Comparison of ENCODE assay signal across 8 mouse cellular contexts in the genomic region with DNA sequence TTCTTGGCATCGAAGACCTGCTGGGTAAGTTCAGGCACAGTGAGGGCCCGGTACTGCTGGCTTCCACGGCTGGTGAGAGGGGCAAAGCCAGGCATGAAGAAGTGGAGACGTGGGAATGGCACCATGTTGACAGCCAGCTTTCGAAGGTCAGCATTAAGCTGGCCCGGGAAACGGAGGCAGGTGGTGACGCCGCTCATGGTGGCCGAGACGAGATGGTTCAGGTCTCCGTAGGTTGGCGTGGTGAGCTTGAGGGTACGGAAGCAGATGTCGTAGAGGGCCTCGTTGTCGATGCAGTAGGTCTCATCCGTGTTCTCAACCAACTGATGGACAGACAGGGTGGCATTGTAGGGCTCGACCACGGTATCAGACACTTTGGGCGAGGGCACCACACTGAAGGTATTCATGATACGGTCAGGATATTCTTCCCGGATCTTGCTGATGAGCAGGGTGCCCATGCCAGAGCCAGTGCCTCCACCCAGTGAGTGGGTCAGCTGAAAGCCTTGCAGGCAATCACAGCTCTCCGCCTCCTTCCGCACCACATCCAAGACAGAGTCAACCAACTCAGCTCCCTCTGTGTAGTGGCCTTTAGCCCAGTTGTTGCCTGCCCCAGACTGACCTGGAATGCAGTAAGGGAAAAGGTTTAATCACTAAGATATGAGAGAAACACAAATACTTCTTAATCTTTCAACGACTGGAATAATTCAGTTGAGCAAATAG. TPM values are rescaled to one million over a fixed set of nuclear protein-coding genes. Genes with fewer than 3 reads are reported as not detected.
A peak's percentile ranks its signal among the peaks of the same experiment; 100 is the strongest.
DNase-seq lines count a peak whose midpoint lies in the region; ATAC-seq lines count a peak whose summit lies in the region.

No protein-coding gene starts in this region.

- H3K4me2 ChIP-seq in liver, embryonic 11.5 days = peak overlapping the region; percentile 95
- H3K4me2 ChIP-seq in hindbrain, embryonic 16.5 days (ENCODE audit: low read length) = peak overlapping the region; percentile 74

- peaks cover 30% of the 10 kb centered on the region for H3K4me1 ChIP-seq in liver, embryonic 11.5 days (replicated peaks; ENCODE audit: control insufficient read depth, insufficient read depth, low read length)
- peaks cover 37% of the 10 kb centered on the region for H3K4me1 ChIP-seq in hindbrain, embryonic 16.5 days (ENCODE audit: control insufficient read depth, insufficient read depth, low read depth, low read length)
- peaks cover 39% of the 10 kb centered on the region for H3K4me1 ChIP-seq in midbrain, embryonic 10.5 days

- no peak for ATAC-seq in liver, embryonic 11.5 days (replicated peaks; ENCODE audit: low FRiP score)
- no peak for ATAC-seq in hindbrain, embryonic 16.5 days

- H3K36me3 ChIP-seq in liver, embryonic 11.5 days (ENCODE audit: control insufficient read depth, insufficient read depth, low read length) = peaks cover 36% of the 10 kb centered on the region
- peaks cover 35% of the 10 kb centered on the region for H3K36me3 ChIP-seq in hindbrain, embryonic 16.5 days (ENCODE audit: control insufficient read depth, insufficient read depth, low read length)
- H3K36me3 ChIP-seq in midbrain, embryonic 10.5 days = peaks cover 64% of the 10 kb centered on the region

- no peak for DNase-seq in liver, embryonic 11.5 days (ENCODE audit: low spot score)
- no peak for DNase-seq in liver
- peak; percentile 16 to 34 for DNase-seq in cerebellum, postnatal 36 days
- no peak for DNase-seq in midbrain, embryonic 10.5 days (ENCODE audit: low spot score)
- no peak for DNase-seq in adrenal gland, postnatal 4 days (ENCODE audit: low spot score in 2 of 2)
- no peak for DNase-seq in lung, postnatal 10 days
- DNase-seq in thymus, postnatal 25 days = no peak

- H3K27ac ChIP-seq in liver, embryonic 11.5 days (ENCODE audit: low read depth, low read length) = peak overlapping the region; percentile 98; the same call in 1 of the 2 replicates
- H3K27ac ChIP-seq in hindbrain, embryonic 16.5 days (ENCODE audit: low read depth, low read length) = peak overlapping the region; percentile 16; the same call in 1 of the 2 replicates
- 0 out of 2 replicates have a peak overlapping the region, but pooled peaks have one; percentile 99 for H3K27ac ChIP-seq in midbrain, embryonic 10.5 days (replicated peaks)

- H3K27me3 ChIP-seq in liver, embryonic 11.5 days (replicated peaks; ENCODE audit: control insufficient read depth, insufficient read depth, low read length) = no peaks in the 10 kb centered on the region
- H3K27me3 ChIP-seq in hindbrain, embryonic 16.5 days (replicated peaks; ENCODE audit: control insufficient read depth, insufficient read depth, low read length) = no peaks in the 10 kb centered on the region
- H3K27me3 ChIP-seq in midbrain, embryonic 10.5 days (ENCODE audit: low read depth, poor library complexity, severe bottlenecking) = no peaks in the 10 kb centered on the region

- no peaks in the 10 kb centered on the region for H3K9me3 ChIP-seq in liver, embryonic 11.5 days (ENCODE audit: control insufficient read depth, low read length)
- H3K9me3 ChIP-seq in hindbrain, embryonic 16.5 days (ENCODE audit: control insufficient read depth, low read length) = no peaks in the 10 kb centered on the region
- no peaks in the 10 kb centered on the region for H3K9me3 ChIP-seq in midbrain, embryonic 10.5 days (replicated peaks)

- peak overlapping the region; percentile 89 for H3K4me3 ChIP-seq in liver, embryonic 11.5 days (ENCODE audit: low read depth, low read length)
- peak overlapping the region; percentile 77 for H3K4me3 ChIP-seq in hindbrain, embryonic 16.5 days (ENCODE audit: low read length)
- peak overlapping the region; percentile 80 for H3K4me3 ChIP-seq in midbrain, embryonic 10.5 days

- 80% methylated on average over 26 of the region's 26 CpGs for WGBS in liver, embryonic 11.5 days
- WGBS in hindbrain, embryonic 16.5 days = 73% methylated on average over 26 of the region's 26 CpGs
- 85% methylated on average over 26 of the region's 26 CpGs for WGBS in midbrain, embryonic 10.5 days

- peak overlapping the region; percentile 99 for H3K9ac ChIP-seq in liver, embryonic 11.5 days (ENCODE audit: low read depth, low read length)
- H3K9ac ChIP-seq in hindbrain, embryonic 16.5 days (ENCODE audit: low read depth, low read length) = peak overlapping the region; percentile 48

RNA-seq across cellular contexts. Expression of a gene that starts 2.5 kb away (rescaled TPM):
- 843 and 854 TPM in 2 replicates for polyA plus RNA-seq in liver, embryonic 11.5 days (2014; fragmentation: Nextera tagmentation; extraction: Ambion mirVana)
- 1,705 and 1,762 TPM in 2 replicates for polyA plus RNA-seq in hindbrain, embryonic 16.5 days (2015; fragmentation: Nextera tagmentation; extraction: Ambion mirVana)
- 1,574 and 1,617 TPM in 2 replicates for polyA plus RNA-seq in midbrain, embryonic 10.5 days (2016; fragmentation: Nextera tagmentation; extraction: Ambion mirVana)
- 100 to 1,000 TPM; 553 to 648 TPM for total RNA-seq in adrenal gland, postnatal 4 days (2021)

RNA-seq across cellular contexts. Expression of a gene that starts 5.7 kb away (rescaled TPM):
- polyA plus RNA-seq in liver, embryonic 11.5 days (2014; fragmentation: Nextera tagmentation; extraction: Ambion mirVana) = 19.6 and 23.3 TPM in 2 replicates
- polyA plus RNA-seq in hindbrain, embryonic 16.5 days (2015; fragmentation: Nextera tagmentation; extraction: Ambion mirVana) = 9.3 and 11.2 TPM in 2 replicates
- 21.1 and 21.7 TPM in 2 replicates for polyA plus RNA-seq in midbrain, embryonic 10.5 days (2016; fragmentation: Nextera tagmentation; extraction: Ambion mirVana)
- total RNA-seq in adrenal gland, postnatal 4 days (2021) = 10 to 100 TPM; 28.2 to 35.6 TPM

RNA-seq across cellular contexts. Expression of a gene that starts 12.6 kb away (rescaled TPM):
- 59.3 and 67.8 TPM in 2 replicates for polyA plus RNA-seq in liver, embryonic 11.5 days (2014; fragmentation: Nextera tagmentation; extraction: Ambion mirVana)
- 131 and 150 TPM in 2 replicates for polyA plus RNA-seq in hindbrain, embryonic 16.5 days (2015; fragmentation: Nextera tagmentation; extraction: Ambion mirVana)
- polyA plus RNA-seq in midbrain, embryonic 10.5 days (2016; fragmentation: Nextera tagmentation; extraction: Ambion mirVana) = 54.8 and 59.3 TPM in 2 replicates
- 10 to 100 TPM; 70.9 to 72.5 TPM for total RNA-seq in adrenal gland, postnatal 4 days (2021)

RNA-seq across cellular contexts. Expression of a gene that starts 14.1 kb away (rescaled TPM):
- polyA plus RNA-seq in liver, embryonic 11.5 days (2014; fragmentation: Nextera tagmentation; extraction: Ambion mirVana) = 9.4 and 9.9 TPM in 2 replicates
- 14.5 and 17.2 TPM in 2 replicates for polyA plus RNA-seq in hindbrain, embryonic 16.5 days (2015; fragmentation: Nextera tagmentation; extraction: Ambion mirVana)
- polyA plus RNA-seq in midbrain, embryonic 10.5 days (2016; fragmentation: Nextera tagmentation; extraction: Ambion mirVana) = 3.0 and 3.7 TPM in 2 replicates
- 10 to 100 TPM; 11.3 to 14.9 TPM for total RNA-seq in adrenal gland, postnatal 4 days (2021)

RNA-seq across cellular contexts. Expression of a gene that starts 25.5 kb away (rescaled TPM):
- 40.9 and 45.4 TPM in 2 replicates for polyA plus RNA-seq in liver, embryonic 11.5 days (2014; fragmentation: Nextera tagmentation; extraction: Ambion mirVana)
- polyA plus RNA-seq in hindbrain, embryonic 16.5 days (2015; fragmentation: Nextera tagmentation; extraction: Ambion mirVana) = 20.8 and 22.3 TPM in 2 replicates
- 80.0 and 84.5 TPM in 2 replicates for polyA plus RNA-seq in midbrain, embryonic 10.5 days (2016; fragmentation: Nextera tagmentation; extraction: Ambion mirVana)
- total RNA-seq in adrenal gland, postnatal 4 days (2021) = 10 to 100 TPM; 25.8 to 27.1 TPM

Comparison
In these comparisons a context has a peak if more than half of its experiments do, and no peak if none do; other contexts are left out.
1. DNase-seq: peak in cerebellum, postnatal 36 days (2 of 2); none in liver, embryonic 11.5 days (single experiment), liver (single experiment), midbrain, embryonic 10.5 days (single experiment), adrenal gland, postnatal 4 days (0 of 2), lung, postnatal 10 days (single experiment) and thymus, postnatal 25 days (single experiment).
2. H3K27ac ChIP-seq: peak in every context shown above with its lines; median percentile 99 in midbrain, embryonic 10.5 days; 98 in liver, embryonic 11.5 days; 16 in hindbrain, embryonic 16.5 days.
3. Peak in every context shown above with its lines, with median percentiles within 50 percentile points of each other: H3K4me3 ChIP-seq.